Comparison of ENCODE assay signal across 9 mouse cellular contexts in genomic region chr5:124992891-124993290, GRCm38 (mm10). TPM values are rescaled to one million over a fixed set of nuclear protein-coding genes. Genes with fewer than 3 reads are reported as not detected.
DNase-seq lines count a peak whose midpoint lies in the region; ATAC-seq lines count a peak whose summit lies in the region.
"Had no signal": no experiment of that assay in that cellular context is flagged by ENCODE, and none has a peak within 500 bp of the region (broad histone marks: within the 10 kb centered on the region; RNA-seq: fewer than 3 reads in every experiment).

No protein-coding gene starts in this region.

- peak; percentile 37; the same call in 1 of the 2 replicates for ATAC-seq in heart, embryonic 15.5 days (replicated peaks; ENCODE audit: insufficient number of reproducible peaks, insufficient read depth, low FRiP score, low read depth)
- no peak for ATAC-seq in activated CD4-positive, CD25-positive, alpha-beta regulatory T cell, adult 4 months
- ATAC-seq in erythroid progenitor cell, adult 5-6 weeks (replicated peaks; ENCODE audit: low FRiP score, poor library complexity, severe bottlenecking), result no peak

- H3K27ac ChIP-seq in embryonic facial prominence, embryonic 10.5 days (replicated peaks), result peak overlapping the region; percentile 44
- peak overlapping the region; percentile 69 for H3K27ac ChIP-seq in heart, embryonic 15.5 days
- H3K27ac ChIP-seq: midbrain, embryonic 12.5 days had no signal

- intact Hi-C loops in gastrocnemius, postnatal 36 days (cut with DNase I), result no loop called here

- WGBS in embryonic facial prominence, embryonic 10.5 days, result 73% methylated on average over 11 of the region's 11 CpGs
- 48% methylated on average over 11 of the region's 11 CpGs for WGBS in heart, embryonic 15.5 days

- H3K4me3 ChIP-seq in embryonic facial prominence, embryonic 10.5 days, result no peak overlapping the region
- H3K4me3 ChIP-seq in heart, embryonic 15.5 days, result no peak overlapping the region
- H3K4me3 ChIP-seq: midbrain, embryonic 12.5 days had no signal

- peak; percentile 25 for DNase-seq in gastrocnemius, adult 18-20 months (ENCODE audit: low spot score)
- DNase-seq in gastrocnemius, postnatal 36 days, result no peak
- no peak for DNase-seq in embryonic facial prominence, embryonic 10.5 days (ENCODE audit: low spot score)
- DNase-seq in kidney, postnatal 4 days, result peak; percentile 57 to 71
- no peak for DNase-seq in cerebellum, adult 11-12 months

- no peaks in the 10 kb centered on the region for H3K27me3 ChIP-seq in embryonic facial prominence, embryonic 10.5 days (replicated peaks; ENCODE audit: low read depth, poor library complexity, severe bottlenecking)
- no peaks in the 10 kb centered on the region for H3K27me3 ChIP-seq in heart, embryonic 15.5 days

- no peaks in the 10 kb centered on the region for H3K36me3 ChIP-seq in embryonic facial prominence, embryonic 10.5 days (replicated peaks)
- H3K36me3 ChIP-seq in heart, embryonic 15.5 days, result no peaks in the 10 kb centered on the region
- H3K36me3 ChIP-seq: midbrain, embryonic 12.5 days had no signal

- H3K4me2 ChIP-seq in heart, embryonic 15.5 days, result no peak overlapping the region
- H3K4me2 ChIP-seq: midbrain, embryonic 12.5 days had no signal

- no peaks in the 10 kb centered on the region for H3K9me3 ChIP-seq in embryonic facial prominence, embryonic 10.5 days
- no peaks in the 10 kb centered on the region for H3K9me3 ChIP-seq in heart, embryonic 15.5 days (replicated peaks)
- H3K9me3 ChIP-seq: midbrain, embryonic 12.5 days had no signal

- peaks cover 16% of the 10 kb centered on the region for H3K4me1 ChIP-seq in embryonic facial prominence, embryonic 10.5 days
- H3K4me1 ChIP-seq in heart, embryonic 15.5 days (replicated peaks), result peaks cover 29% of the 10 kb centered on the region
- H3K4me1 ChIP-seq: midbrain, embryonic 12.5 days had no signal

- H3K9ac ChIP-seq in heart, embryonic 15.5 days, result no peak overlapping the region
- H3K9ac ChIP-seq: midbrain, embryonic 12.5 days had no signal

RNA-seq across cellular contexts. Expression of gene Rflna, which starts 10.1 kb away (rescaled TPM):
- not detected for total RNA-seq in gastrocnemius, adult 18-20 months (2021)
- under 1 TPM in 1 of 2 experiments, not detected in 1; 0.15 TPM for total RNA-seq in gastrocnemius, postnatal 36 days (2021)
- polyA plus RNA-seq in embryonic facial prominence, embryonic 10.5 days (2016; fragmentation: Nextera tagmentation; extraction: Ambion mirVana), result 5.1 and 6.9 TPM in 2 replicates
- polyA plus RNA-seq in heart, embryonic 15.5 days (2015; fragmentation: Nextera tagmentation; extraction: Ambion mirVana), result 1.3 and 2.3 TPM in 2 replicates
- under 1 TPM in 1 of 2 experiments, not detected in 1; 0.61 TPM for polyA plus RNA-seq in activated CD4-positive, CD25-positive, alpha-beta regulatory T cell, adult 4 months (2017; shearing (Covaris generic))
- not detected in 2 replicates for total RNA-seq in erythroid progenitor cell, adult 5-6 weeks (2015; ENCODE audit: low replicate concordance)
- total RNA-seq in erythroid progenitor cell, adult 5-6 weeks (2017; ENCODE audit: low replicate concordance), result not detected in 2 replicates

Comparison
In these comparisons a context has a peak if more than half of its experiments do, and no peak if none do; other contexts are left out.
1. DNase-seq: peak in gastrocnemius, adult 18-20 months (single experiment) and kidney, postnatal 4 days (2 of 2); none in gastrocnemius, postnatal 36 days (0 of 2), embryonic facial prominence, embryonic 10.5 days (single experiment) and cerebellum, adult 11-12 months (single experiment).